In the genomic region with DNA sequence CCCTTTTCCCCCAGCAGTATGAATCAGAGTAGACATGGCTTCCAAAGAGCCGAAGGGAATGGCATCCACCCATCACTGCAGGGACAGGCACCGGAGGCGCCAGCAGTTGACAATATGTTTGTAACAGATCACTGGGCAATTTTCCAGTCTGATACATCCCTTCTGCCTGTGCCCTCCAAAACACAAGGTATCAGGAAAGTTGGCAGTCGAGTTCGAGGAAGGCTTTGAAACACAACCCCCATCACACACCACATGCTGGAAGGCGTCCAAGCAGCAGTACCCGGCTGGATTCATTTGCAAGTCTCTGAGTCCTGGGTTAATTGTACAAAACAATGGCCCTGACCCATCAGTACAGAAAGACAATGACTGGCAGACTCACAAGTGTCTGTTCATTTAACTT, we compare ENCODE assay signal across 10 mouse cellular contexts.
DNase-seq lines count a peak whose midpoint lies in the region; ATAC-seq lines count a peak whose summit lies in the region.
"Had no signal": no experiment of that assay in that cellular context is flagged by ENCODE, and none has a peak within 500 bp of the region (broad histone marks: within the 10 kb centered on the region; RNA-seq: fewer than 3 reads in every experiment).

No protein-coding gene starts in this region.

- no peaks in the 10 kb centered on the region for H3K9me3 ChIP-seq in midbrain, embryonic 12.5 days
- no peaks in the 10 kb centered on the region for H3K9me3 ChIP-seq in midbrain, embryonic 10.5 days (replicated peaks)
- no peaks in the 10 kb centered on the region for H3K9me3 ChIP-seq in forebrain, embryonic 14.5 days (replicated peaks; ENCODE audit: control insufficient read depth, low read length)
- H3K9me3 ChIP-seq: liver, embryonic 13.5 days had no signal

- no peak overlapping the region for H3K4me3 ChIP-seq in midbrain, embryonic 12.5 days
- no peak overlapping the region for H3K4me3 ChIP-seq in midbrain, embryonic 10.5 days
- H3K4me3 ChIP-seq in forebrain, embryonic 14.5 days (ENCODE audit: low read depth, low read length): no peak overlapping the region
- H3K4me3 ChIP-seq: erythroblast, embryonic 14.5 days; liver, embryonic 13.5 days had no signal

- H3K4me1 ChIP-seq in midbrain, embryonic 12.5 days: peaks cover 27% of the 10 kb centered on the region
- peaks cover 12% of the 10 kb centered on the region for H3K4me1 ChIP-seq in midbrain, embryonic 10.5 days
- H3K4me1 ChIP-seq in forebrain, embryonic 14.5 days (ENCODE audit: control insufficient read depth, insufficient read depth, low read length): peaks cover 22% of the 10 kb centered on the region; the same call in 1 of the 2 replicates
- H3K4me1 ChIP-seq: liver, embryonic 13.5 days had no signal

- H3K36me3 ChIP-seq in midbrain, embryonic 12.5 days: no peaks in the 10 kb centered on the region
- no peaks in the 10 kb centered on the region for H3K36me3 ChIP-seq in midbrain, embryonic 10.5 days
- no peaks in the 10 kb centered on the region for H3K36me3 ChIP-seq in forebrain, embryonic 14.5 days (ENCODE audit: control insufficient read depth, insufficient read depth, low read length)
- H3K36me3 ChIP-seq: liver, embryonic 13.5 days had no signal

- no peak overlapping the region for H3K4me2 ChIP-seq in midbrain, embryonic 12.5 days (replicated peaks)
- no peak overlapping the region for H3K4me2 ChIP-seq in forebrain, embryonic 14.5 days (ENCODE audit: low read length)
- H3K4me2 ChIP-seq: liver, embryonic 13.5 days had no signal

- WGBS in midbrain, embryonic 12.5 days: 78% methylated on average over 7 of the region's 7 CpGs
- 78% methylated on average over 7 of the region's 7 CpGs for whole genome bisulfite sequencing in midbrain, embryonic 10.5 days
- 8% methylated on average over 7 of the region's 7 CpGs for WGBS in forebrain, embryonic 14.5 days

- peak; percentile 75; the same call in 1 of the 2 replicates for ATAC-seq in midbrain, embryonic 12.5 days (ENCODE audit: low FRiP score, low read depth)
- ATAC-seq in forebrain, embryonic 14.5 days: peak; percentile 91

- no peak overlapping the region for H3K9ac ChIP-seq in midbrain, embryonic 12.5 days (replicated peaks)
- H3K9ac ChIP-seq in forebrain, embryonic 14.5 days (ENCODE audit: low read length): no peak overlapping the region
- H3K9ac ChIP-seq: liver, embryonic 13.5 days had no signal

- peak overlapping the region; percentile 4; the same call in 1 of the 2 replicates for H3K27ac ChIP-seq in midbrain, embryonic 12.5 days (replicated peaks)
- H3K27ac ChIP-seq in midbrain, embryonic 10.5 days (replicated peaks): no peak overlapping the region
- peak overlapping the region; percentile 81 for H3K27ac ChIP-seq in forebrain, embryonic 14.5 days (ENCODE audit: low read depth, low read length)
- H3K27ac ChIP-seq: liver, embryonic 13.5 days had no signal

- DNase-seq in midbrain, embryonic 10.5 days (ENCODE audit: low spot score): no peak
- DNase-seq in forebrain, embryonic 14.5 days (ENCODE audit: low spot score): peak; percentile 96
- peak; percentile 32 for DNase-seq in layer of hippocampus, adult 9-10 months (ENCODE audit: low spot score)
- DNase-seq in retina, postnatal 1 day: peak; percentile 98
- DNase-seq in thymus, postnatal 14 days: no peak
- no peak for DNase-seq in natural killer cell, adult 2 months (ENCODE audit: low spot score in 2 of 2)
- DNase-seq: liver, embryonic 13.5 days; spleen, adult 18-20 months had no signal

- H3K27me3 ChIP-seq in midbrain, embryonic 12.5 days: no peaks in the 10 kb centered on the region
- H3K27me3 ChIP-seq in midbrain, embryonic 10.5 days (ENCODE audit: low read depth, poor library complexity, severe bottlenecking): no peaks in the 10 kb centered on the region
- no peaks in the 10 kb centered on the region for H3K27me3 ChIP-seq in forebrain, embryonic 14.5 days (replicated peaks; ENCODE audit: control insufficient read depth, insufficient read depth, low read length)
- H3K27me3 ChIP-seq: liver, embryonic 13.5 days had no signal

Comparison
In these comparisons a context has a peak if more than half of its experiments do, and no peak if none do; other contexts are left out.
1. DNase-seq: peak in forebrain, embryonic 14.5 days (single experiment), layer of hippocampus, adult 9-10 months (single experiment) and retina, postnatal 1 day (single experiment); none in midbrain, embryonic 10.5 days (single experiment), thymus, postnatal 14 days (single experiment) and natural killer cell, adult 2 months (0 of 2).